Mouse (Mus musculus): ENCODE results near the gene Clic5.

DNA sequence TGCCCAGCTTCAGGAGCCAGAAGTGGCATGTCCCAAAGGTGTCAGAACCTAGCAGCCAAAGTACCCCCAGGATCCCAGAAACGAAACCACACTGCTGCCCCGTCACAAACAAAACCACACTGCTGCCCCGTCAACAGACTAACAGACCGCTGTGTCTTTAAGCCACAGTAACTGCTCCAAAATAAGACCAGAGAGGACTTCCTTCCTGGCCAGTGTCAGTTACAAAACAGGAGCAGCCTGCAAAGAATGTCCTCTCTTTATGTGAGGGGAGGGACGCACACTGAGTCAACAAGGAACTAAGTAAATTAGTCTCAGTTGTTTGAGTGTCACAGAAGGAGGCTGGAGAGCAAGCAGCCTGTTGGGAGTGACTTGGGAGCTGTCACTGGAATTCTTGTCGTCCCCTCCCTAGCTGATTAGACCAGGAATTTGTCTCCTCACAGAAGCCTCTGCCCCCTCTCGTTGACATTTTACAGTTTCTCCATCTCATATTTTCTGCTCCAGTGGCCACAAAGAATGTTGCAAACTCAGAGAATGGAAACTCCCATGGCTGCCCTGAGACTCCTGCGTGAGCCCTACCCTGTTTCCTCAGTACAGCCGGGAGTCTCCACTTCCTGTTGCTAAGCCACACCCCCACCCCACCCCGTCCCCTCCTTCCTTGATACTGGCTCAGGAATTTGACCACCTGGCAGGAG lies 50.8 kb downstream of the Clic5 start:
- TF ChIP-seq CTCF (IDR thresholded peaks at IDR 0.05; ENCODE audit: low read depth): no peak
- no peak for TF ChIP-seq EP300 (IDR thresholded peaks at IDR 0.05; ENCODE audit: low read depth)

Measured in liver, postnatal 0 days (tissue).